Mouse (Mus musculus): ENCODE data around the gene Snapin.

GRCm38 (mm10) chr3:90509747-90510123 is 18.9 kb upstream of the Snapin start:
- TF ChIP-seq MXI1 (IDR thresholded peaks at IDR 0.05; ENCODE audit: low read depth, low read length): no peak
- no peak for TF ChIP-seq CHD2 (IDR thresholded peaks at IDR 0.05; ENCODE audit: low read length)
- TF ChIP-seq BHLHE40 (IDR thresholded peaks at IDR 0.05; ENCODE audit: low read depth, low read length): no peak
- no peak for TF ChIP-seq CTCF (conservative IDR thresholded peaks at IDR 0.05 in 1 of 2, IDR thresholded peaks at IDR 0.05 in 1 of 2; ENCODE audit: low read depth in 2 of 2, low read length in 2 of 2)
- TF ChIP-seq POLR2AphosphoS2 (IDR thresholded peaks at IDR 0.05; ENCODE audit: low read depth, low read length): no peak
- no peak for TF ChIP-seq POLR2A (IDR thresholded peaks at IDR 0.05; ENCODE audit: low read depth, low read length)
- TF ChIP-seq TBP (conservative IDR thresholded peaks at IDR 0.05; ENCODE audit: low read depth, low read length): no peak
- no peak for TF ChIP-seq CHD1 (IDR thresholded peaks at IDR 0.05; ENCODE audit: low read depth, low read length)
- no peak for TF ChIP-seq MAFK (IDR thresholded peaks at IDR 0.05; ENCODE audit: insufficient replicate concordance, low read length)
- TF ChIP-seq ELF1 (IDR thresholded peaks at IDR 0.05; ENCODE audit: low read depth, low read length): no peak
- no peak for TF ChIP-seq PAX5 (IDR thresholded peaks at IDR 0.05; ENCODE audit: low read length)
- TF ChIP-seq GABPA (IDR thresholded peaks at IDR 0.05; ENCODE audit: insufficient replicate concordance, low read depth, low read length): no peak
- TF ChIP-seq EP300 (IDR thresholded peaks at IDR 0.05; ENCODE audit: low read length): no peak
- TF ChIP-seq USF1 (IDR thresholded peaks at IDR 0.05; ENCODE audit: low read depth, low read length): no peak
